Mouse (Mus musculus): Measurements from ENCODE around the gene Tgfb1.

Gene Tgfb1

GRCm38 (mm10) chr7:25674297-25674696, 12.5 kb upstream of the Tgfb1 start:
- in situ Hi-C loops (cut with MboI; ENCODE audit: unreplicated experiment in 2 of 2) = no loop called here

- in situ Hi-C loops (cut with MboI; ENCODE audit: unreplicated experiment in 2 of 2) = no loop called here
Observed at GRCm38 (mm10) chr7:25674719-25675300, 12.0 kb upstream of the Tgfb1 start, which contains the start of gene Tmem91. Tmem91 (minus strand) TSS chr7:25675166.

GRCm38 (mm10) chr7:25675405-25675804, 11.4 kb upstream of the Tgfb1 start:
- in situ Hi-C loops (cut with MboI; ENCODE audit: unreplicated experiment in 2 of 2) = no loop called here

- in situ Hi-C loops (cut with MboI; ENCODE audit: unreplicated experiment in 2 of 2) = no loop called here
Observed at GRCm38 (mm10) chr7:25676085-25676781, 10.6 kb upstream of the Tgfb1 start.

GRCm38 (mm10) chr7:25677013-25677412, 9.8 kb upstream of the Tgfb1 start:
- in situ Hi-C loops (cut with MboI; ENCODE audit: unreplicated experiment in 2 of 2) = no loop called here

- in situ Hi-C loops (cut with MboI; ENCODE audit: unreplicated experiment in 2 of 2) = loop anchor here (5.0 kb wide), 3 partner anchors 37 to 72 kb away; partner anchors contain the start of genes Ccdc97 (in 1 of the 2) and Hnrnpul1 (in 1 of the 2)
Observed at GRCm38 (mm10) chr7:25679971-25680370, 6.8 kb upstream of the Tgfb1 start.

GRCm38 (mm10) chr7:25680514-25681258, 6.1 kb upstream of the Tgfb1 start, which contains the start of gene B9d2:
B9d2 (plus strand) TSS chr7:25680780.
- in situ Hi-C loops (cut with MboI; ENCODE audit: unreplicated experiment in 2 of 2) = loop anchor here (5.0 kb wide), 3 partner anchors 37 to 72 kb away; partner anchors contain the start of genes Ccdc97 (in 1 of the 2) and Hnrnpul1 (in 1 of the 2)

- in situ Hi-C loops (cut with MboI; ENCODE audit: unreplicated experiment in 2 of 2) = loop anchor here (5.0 kb wide), 3 partner anchors 36 to 71 kb away; partner anchors contain the start of genes Ccdc97 (in 1 of the 2) and Hnrnpul1 (in 1 of the 2)
Observed at GRCm38 (mm10) chr7:25681341-25682231, 5.2 kb upstream of the Tgfb1 start.

GRCm38 (mm10) chr7:25683474-25684180, 3.2 kb upstream of the Tgfb1 start:
- in situ Hi-C loops (cut with MboI; ENCODE audit: unreplicated experiment in 2 of 2) = loop anchor here (5.0 kb wide), 3 partner anchors 34 to 69 kb away; partner anchors contain the start of genes Ccdc97 (in 1 of the 2) and Hnrnpul1 (in 1 of the 2)

- in situ Hi-C loops (cut with MboI; ENCODE audit: unreplicated experiment in 2 of 2) = loop anchor here (5.0 kb wide), 4 partner anchors 32 to 68 kb away; partner anchors contain the start of genes Hnrnpul1 (in 2 of the 2) and Ccdc97 (in 1 of the 2)
Observed at GRCm38 (mm10) chr7:25684659-25685058, 2.1 kb upstream of the Tgfb1 start.

GRCm38 (mm10) chr7:25685926-25686470, 804 bp upstream of the Tgfb1 start:
- in situ Hi-C loops (cut with MboI; ENCODE audit: unreplicated experiment in 2 of 2) = loop anchor here (5.0 kb wide), 2 partner anchors 34 to 66 kb away; partner anchors contain the start of gene Hnrnpul1 (in 1 of the 2)

GRCm38 (mm10) chr7:25687811-25688401, 1.1 kb downstream of the Tgfb1 start:
- in situ Hi-C loops (cut with MboI; ENCODE audit: unreplicated experiment in 2 of 2) = loop anchor here (5.0 kb wide), 2 partner anchors 36 to 64 kb away; partner anchors contain the start of gene Hnrnpul1 (in 1 of the 2)

- in situ Hi-C loops (cut with MboI; ENCODE audit: unreplicated experiment in 2 of 2) = loop anchor here (5.0 kb wide), 2 partner anchors 37 to 63 kb away; partner anchors contain the start of gene Hnrnpul1 (in 1 of the 2)
Observed at GRCm38 (mm10) chr7:25688810-25689586, 2.2 kb downstream of the Tgfb1 start.

GRCm38 (mm10) chr7:25689603-25690021, 2.8 kb downstream of the Tgfb1 start:
- in situ Hi-C loops (cut with MboI; ENCODE audit: unreplicated experiment in 2 of 2) = loop anchor here (5.0 kb wide), 2 partner anchors 37 to 63 kb away; partner anchors contain the start of gene Hnrnpul1 (in 1 of the 2)

GRCm38 (mm10) chr7:25690051-25690450, 3.2 kb downstream of the Tgfb1 start:
- in situ Hi-C loops (cut with MboI; ENCODE audit: unreplicated experiment in 2 of 2) = no loop called here

- in situ Hi-C loops (cut with MboI; ENCODE audit: unreplicated experiment in 2 of 2) = no loop called here
Observed at GRCm38 (mm10) chr7:25694104-25694503, 7.3 kb downstream of the Tgfb1 start.

GRCm38 (mm10) chr7:25699851-25700250, 13.0 kb downstream of the Tgfb1 start:
- in situ Hi-C loops (cut with MboI; ENCODE audit: unreplicated experiment in 2 of 2) = loop anchor here (25.0 kb wide), 3 partner anchors 213 to 1138 kb away; partner anchors contain the start of genes Cd79a (in 1 of the 2), Ceacam1 (in 1 of the 2) and Rps19 (in 1 of the 2)

Data from v-Abl transformed pro-B cells (cell line).